Mouse (Mus musculus): ENCODE measurements at regions not wholly inside any gene's neighbourhood (a gene's known extent, or its start where the extent isn't known, plus 50 kb on each side); places are given as distances from the start of the nearest gene placed in this dataset.

DNA sequence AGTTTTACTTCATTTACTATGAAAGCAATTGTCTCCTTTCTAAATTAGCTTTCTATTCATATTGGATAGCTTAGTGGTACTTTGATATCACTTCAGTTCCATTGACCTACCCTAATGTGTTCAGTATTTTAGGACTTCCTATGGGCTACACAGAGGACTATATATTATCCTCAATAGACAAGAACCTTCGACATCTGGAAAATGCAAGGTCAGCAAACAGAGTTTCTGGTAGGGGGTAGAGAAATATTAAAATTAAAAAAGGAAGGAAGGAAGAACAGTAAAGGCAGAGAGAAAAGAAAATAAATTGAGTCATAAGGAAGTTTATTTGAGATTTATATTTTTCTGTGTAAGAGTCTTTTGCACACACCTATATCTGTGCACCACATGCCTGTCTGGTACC is 107.4 kb upstream of the Insig1 start:
- no peak for DNase-seq

DNA sequence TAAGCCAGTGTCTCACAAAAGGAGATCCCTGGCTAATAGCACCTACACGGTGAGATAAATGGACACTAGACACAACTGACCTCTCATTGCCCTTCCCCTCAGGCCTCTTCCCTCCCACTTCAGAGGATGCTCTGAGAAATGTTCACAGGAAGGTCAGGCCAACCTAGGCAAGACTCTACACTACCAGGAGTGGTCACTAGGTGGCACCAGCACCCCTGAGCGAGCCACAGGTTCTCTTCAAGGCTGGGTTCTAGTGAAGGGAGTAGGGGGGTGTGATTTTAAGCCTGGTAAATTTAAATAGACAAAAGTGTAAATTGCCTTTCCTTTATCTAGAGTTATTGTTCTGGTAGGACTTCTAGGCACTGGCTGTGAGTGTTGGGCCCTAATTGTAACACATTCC is 76.0 kb upstream of the Insig1 start:
- DNase-seq = peak; percentile 70

GRCm38 (mm10) chr5:27997751-27998150 is 73.4 kb upstream of the Insig1 start:
- DNase-seq = no peak

GRCm38 (mm10) chr5:28002922-28003321 is 68.2 kb upstream of the Insig1 start:
- no peak for DNase-seq

DNA sequence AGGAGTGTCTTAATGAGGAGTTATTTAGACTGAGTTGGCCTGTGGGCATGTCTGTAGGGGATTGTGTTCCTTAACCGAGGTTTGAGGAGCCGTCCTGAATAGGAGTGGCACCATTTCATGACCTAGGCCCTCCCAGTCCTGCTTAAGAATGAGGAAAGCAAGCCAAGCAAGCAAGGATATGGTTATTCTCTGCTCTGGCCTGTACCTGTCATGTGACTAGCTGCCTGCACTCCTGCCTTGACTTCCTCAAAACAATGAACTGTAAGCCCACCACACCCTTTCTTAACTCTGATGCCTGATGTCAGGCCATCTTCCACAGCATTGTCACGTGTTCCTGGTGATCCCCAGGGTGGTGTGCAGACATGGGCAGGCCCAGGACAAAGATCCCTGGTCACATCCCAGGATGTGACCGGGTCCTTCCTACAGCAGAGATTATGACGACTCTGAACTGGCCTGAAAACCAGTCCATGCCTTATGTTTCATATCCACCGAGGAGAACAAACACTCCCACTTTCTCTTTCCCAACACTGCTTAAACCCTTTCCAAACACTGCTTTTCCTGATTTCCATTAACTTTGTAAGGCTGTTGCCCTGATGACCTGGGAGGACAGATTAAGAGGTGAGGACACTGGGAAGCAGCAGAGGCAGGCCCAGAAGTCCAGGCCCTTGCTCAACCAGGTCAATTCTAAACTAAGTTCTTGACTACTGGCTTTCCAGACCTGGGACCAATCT is 67.2 kb upstream of the Insig1 start:
- no peak for DNase-seq

GRCm38 (mm10) chr5:28004487-28004827 is 66.7 kb upstream of the Insig1 start:
- no peak for DNase-seq

GRCm38 (mm10) chr5:28009386-28009785 is 61.8 kb upstream of the Insig1 start:
- no peak for DNase-seq

DNA sequence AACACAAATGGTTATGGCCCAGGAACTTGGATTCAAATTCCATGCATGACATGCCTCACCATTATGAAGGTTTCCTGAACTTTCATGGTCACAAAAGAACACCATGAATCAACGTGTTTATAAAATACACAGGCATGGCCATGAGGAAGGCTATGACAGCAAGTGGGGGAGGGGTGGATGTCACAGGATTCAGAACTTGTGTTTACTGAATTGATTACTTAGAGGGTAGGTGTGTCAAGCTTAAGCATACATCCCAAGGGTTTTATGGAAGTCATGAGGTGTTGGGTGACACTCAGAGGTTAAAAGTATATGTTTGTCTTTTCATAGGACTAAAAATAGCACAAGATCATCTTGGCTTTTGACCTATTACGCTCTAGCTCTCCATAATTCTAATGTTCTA is 61.3 kb upstream of the Insig1 start:
- no peak for DNase-seq

- no peak for DNase-seq
Observed at GRCm38 (mm10) chr5:28010529-28010928, 60.6 kb upstream of the Insig1 start.

- DNase-seq = no peak
Observed at GRCm38 (mm10) chr5:28012496-28012895, 58.7 kb upstream of the Insig1 start.

- no peak for DNase-seq
Observed at GRCm38 (mm10) chr5:28013619-28014273, 57.4 kb upstream of the Insig1 start.

DNA sequence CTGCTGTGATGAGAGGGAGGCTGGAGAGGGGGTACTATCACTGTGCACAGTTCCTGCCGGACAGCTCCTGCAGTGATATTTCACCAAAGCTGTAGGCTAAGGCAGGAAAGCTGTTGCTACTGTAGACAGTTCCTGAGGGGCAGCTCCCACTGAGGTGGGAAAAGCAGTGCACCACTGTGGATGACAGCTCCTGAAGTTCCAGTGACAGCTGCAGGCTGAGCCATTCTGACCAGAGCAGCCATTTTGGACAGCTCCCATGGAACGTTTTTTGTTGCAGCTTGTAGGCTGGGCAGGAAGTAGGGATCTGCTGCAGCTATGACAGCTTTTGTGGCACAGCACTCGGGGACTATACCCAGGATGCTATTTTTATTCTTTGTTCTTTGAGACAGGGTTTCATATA is 51.3 kb upstream of the Insig1 start:
- no peak for DNase-seq
